ENCODE assay signal across 8 mouse cellular contexts in genomic region chr2:168168892-168169799, GRCm38 (mm10). TPM values are rescaled to one million over a fixed set of nuclear protein-coding genes. Genes with fewer than 3 reads are reported as not detected.
DNase-seq lines count a peak whose midpoint lies in the region; ATAC-seq and TF ChIP-seq lines count a peak whose summit lies in the region.

No protein-coding gene starts in this region.

- peak overlapping the region; percentile 38 for H3K4me2 ChIP-seq in kidney, embryonic 14.5 days (replicated peaks; ENCODE audit: low read depth, low read length)

- no peak for TF ChIP-seq CTCF in gastrocnemius, adult 2 months (IDR thresholded peaks at IDR 0.05)

- no peak overlapping the region for H3K27ac ChIP-seq in gastrocnemius, adult 2 months
- peak overlapping the region; percentile 92 for H3K27ac ChIP-seq in kidney, embryonic 14.5 days (ENCODE audit: low read depth, low read length)

- H3K9me3 ChIP-seq in kidney, embryonic 14.5 days (ENCODE audit: control insufficient read depth, low read length) = no peaks in the 10 kb centered on the region

- no peaks in the 10 kb centered on the region for H3K27me3 ChIP-seq in kidney, embryonic 14.5 days (ENCODE audit: control insufficient read depth, insufficient read depth, low read length)

- H3K4me1 ChIP-seq in kidney, embryonic 14.5 days (ENCODE audit: control insufficient read depth, insufficient read depth, low read length) = peaks cover 35% of the 10 kb centered on the region

- ATAC-seq in kidney, embryonic 14.5 days (ENCODE audit: low FRiP score, low TSS enrichment) = peak; percentile 81

- intact Hi-C loops in gastrocnemius, adult 2 months (cut with DNase I) = no loop called here
- intact Hi-C loops in gastrocnemius, postnatal 14 days (cut with DNase I; ENCODE audit: low total_unique reads) = no loop called here

- H3K4me3 ChIP-seq in gastrocnemius, adult 2 months = peak overlapping the region; percentile 70
- no peak overlapping the region; the same call in 1 of the 2 replicates for H3K4me3 ChIP-seq in kidney, embryonic 14.5 days (ENCODE audit: low read length)

- peak overlapping the region; percentile 37; the same call in 1 of the 2 replicates for H3K9ac ChIP-seq in kidney, embryonic 14.5 days (ENCODE audit: low read depth, low read length)

- H3K36me3 ChIP-seq in kidney, embryonic 14.5 days (ENCODE audit: control insufficient read depth, insufficient read depth, low read length) = no peaks in the 10 kb centered on the region

- 38% methylated on average over 9 of the region's 9 CpGs for whole genome bisulfite sequencing in kidney, embryonic 14.5 days

- no peak for DNase-seq in gastrocnemius, adult 2 months
- no peak for DNase-seq in gastrocnemius, postnatal 14 days
- DNase-seq in embryo, embryonic 10 days (ENCODE audit: low spot score) = peak; percentile 87
- DNase-seq in lung, postnatal 4 days = peak; percentile 41 to 82
- no peak for DNase-seq in layer of hippocampus, postnatal 25 days (ENCODE audit: extremely low spot score in 1 of 2, low spot score in 1 of 2)
- no peak for DNase-seq in cerebellum, postnatal 14 days
- DNase-seq in spleen, postnatal 10 days (ENCODE audit: low spot score in 2 of 2) = no peak

RNA-seq across cellular contexts. Expression of gene Adnp, which starts 37.8 kb away (rescaled TPM):
- total RNA-seq in gastrocnemius, adult 2 months (2021) = 10 to 100 TPM; 14.6 to 16.2 TPM
- 10 to 100 TPM; 19.4 to 23.0 TPM for total RNA-seq in gastrocnemius, postnatal 14 days (2021)
- 3.8 and 4.0 TPM in 2 replicates for polyA plus RNA-seq in kidney, embryonic 14.5 days (2014; fragmentation: Nextera tagmentation; extraction: Ambion mirVana)
- total RNA-seq in layer of hippocampus, postnatal 25 days (2021) = 100 to 1,000 TPM in 1 of 2 experiments, 10 to 100 TPM in 1; 78.3 to 102 TPM

Comparison
In these comparisons a context has a peak if more than half of its experiments do, and no peak if none do; other contexts are left out.
1. DNase-seq: peak in embryo, embryonic 10 days (single experiment) and lung, postnatal 4 days (2 of 2); none in gastrocnemius, adult 2 months (single experiment), gastrocnemius, postnatal 14 days (single experiment), layer of hippocampus, postnatal 25 days (0 of 2), cerebellum, postnatal 14 days (0 of 2) and spleen, postnatal 10 days (0 of 2).